Mouse (Mus musculus) kidney, adult 18-20 months (tissue): Measurements from ENCODE around the gene Cd44.

Experiments used
- DNase-seq: peaks from one replicate; pipeline ENCODE4 v3.0.0; 2021

Gene Cd44

GRCm38 (mm10) chr2:102900875-102901827, at the start of gene Cd44:
Gene Cd44, minus strand, starts transcription at chr2:102901665.
- peak; percentile 11 for DNase-seq

- no peak for DNase-seq
Measured at GRCm38 (mm10) chr2:102948481-102948857, 47.0 kb upstream of the Cd44 start.

DNA sequence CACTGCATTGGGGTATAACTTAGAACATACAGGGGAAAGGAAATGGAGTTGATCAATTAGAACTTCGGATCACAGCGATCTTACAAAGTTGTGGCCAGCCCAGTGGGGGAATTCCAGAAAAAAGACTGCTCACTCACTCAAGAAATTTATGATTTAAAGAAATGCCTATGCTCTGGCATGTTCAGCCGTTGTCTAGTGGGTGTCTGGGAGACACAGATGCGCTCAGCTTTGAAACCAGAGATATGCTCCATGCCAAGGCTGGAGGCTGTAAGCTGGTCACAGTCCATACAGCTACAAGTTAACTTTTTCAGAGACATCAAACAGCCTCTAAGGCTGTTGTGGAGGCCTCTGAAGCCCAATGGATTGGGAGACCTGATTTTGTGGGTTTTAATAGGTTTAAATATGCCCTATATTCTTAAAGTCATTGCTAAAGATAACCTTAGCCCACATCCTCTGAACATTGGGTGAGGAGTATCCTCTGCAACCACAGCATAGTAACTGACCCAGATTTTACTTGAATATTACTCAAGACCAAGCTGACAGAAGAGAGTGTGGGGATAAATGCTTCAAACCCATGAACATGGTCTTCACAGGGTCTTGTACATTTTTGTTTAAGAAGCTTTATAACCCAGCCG, 46.5 kb upstream of the Cd44 start:
- DNase-seq: no peak

DNA sequence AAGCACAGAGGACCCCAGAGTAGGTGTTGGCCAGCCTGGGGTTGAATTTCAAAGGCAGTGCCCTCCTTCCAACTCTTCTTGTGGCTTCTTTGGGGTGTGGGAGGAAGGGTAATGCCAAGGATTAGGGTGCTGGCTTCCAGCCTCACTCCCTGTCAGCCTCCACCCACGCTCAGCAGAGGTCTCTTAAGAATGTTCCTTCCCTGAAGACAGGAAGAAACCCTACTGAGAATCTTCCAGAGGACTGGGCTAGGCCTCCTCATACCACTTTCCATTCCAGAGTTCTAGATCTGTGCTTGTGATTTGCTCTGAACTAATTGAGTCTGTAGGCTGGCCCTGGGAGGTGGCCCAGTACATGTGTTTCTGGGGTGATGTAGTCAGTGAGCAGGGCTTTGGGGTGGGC, 43.6 kb upstream of the Cd44 start:
- DNase-seq: no peak

DNA sequence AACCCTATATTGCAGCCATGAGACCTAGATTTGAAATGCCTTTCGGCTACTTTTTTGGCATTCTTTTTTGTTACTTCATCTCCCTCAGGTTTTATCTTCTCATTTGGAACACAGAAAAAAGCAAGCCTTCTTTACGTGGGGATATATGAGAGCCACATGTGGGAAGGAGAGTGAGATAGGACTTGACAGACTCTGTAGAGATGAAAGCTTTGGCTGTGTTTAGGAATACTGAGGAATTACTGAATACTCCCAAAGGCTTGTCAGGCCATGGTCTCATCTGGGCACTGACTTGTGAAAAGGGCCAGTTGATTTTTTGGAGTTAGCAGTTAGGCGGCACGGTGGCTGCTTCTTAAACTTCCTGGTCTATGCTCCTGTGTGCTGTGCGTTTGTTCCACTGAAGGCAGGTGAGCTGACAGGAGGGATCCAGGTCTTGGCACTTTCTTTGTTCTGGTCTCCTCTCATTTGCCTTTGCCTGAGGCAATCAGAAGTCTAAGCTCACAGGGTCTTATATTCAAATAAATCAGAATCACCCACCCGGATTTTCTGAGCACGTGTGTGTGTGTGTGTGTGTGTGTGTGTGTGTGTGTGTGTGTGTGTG, 43.0 kb upstream of the Cd44 start:
- DNase-seq: no peak

DNA sequence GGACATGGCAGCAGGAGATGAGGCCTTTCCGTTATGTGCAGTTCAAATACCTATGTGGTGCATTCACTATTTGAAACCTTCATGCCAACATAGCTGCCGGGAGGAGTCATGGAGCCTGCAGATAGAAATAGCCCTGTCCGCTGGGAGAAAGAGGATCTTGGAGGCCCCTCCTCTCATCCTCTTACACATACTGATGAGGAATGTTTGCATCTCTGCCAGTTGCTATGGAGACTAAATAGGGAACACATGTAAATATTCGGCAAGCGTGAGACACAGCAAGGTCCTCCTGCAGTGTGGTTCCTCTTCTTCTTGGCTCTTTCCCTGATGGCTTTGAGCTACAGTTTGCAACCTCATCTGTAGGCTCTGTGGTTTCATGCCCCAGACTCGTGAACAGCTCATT, 42.5 kb upstream of the Cd44 start:
- DNase-seq: no peak

DNA sequence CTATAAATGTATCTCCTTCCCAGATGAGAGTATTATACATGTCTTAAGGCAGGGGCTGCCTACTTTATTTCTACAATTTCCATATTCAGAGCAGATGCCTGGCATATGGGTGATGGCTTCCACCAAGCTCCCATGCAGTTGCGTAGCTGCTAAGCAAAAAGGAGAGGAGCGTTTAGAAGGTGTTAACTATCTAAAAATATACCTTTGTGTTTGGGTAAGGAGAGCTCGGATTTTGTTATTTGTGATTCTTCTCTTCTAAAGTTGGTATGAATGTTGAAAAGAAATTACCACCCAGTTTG, 41.3 kb upstream of the Cd44 start:
- DNase-seq: no peak

DNA sequence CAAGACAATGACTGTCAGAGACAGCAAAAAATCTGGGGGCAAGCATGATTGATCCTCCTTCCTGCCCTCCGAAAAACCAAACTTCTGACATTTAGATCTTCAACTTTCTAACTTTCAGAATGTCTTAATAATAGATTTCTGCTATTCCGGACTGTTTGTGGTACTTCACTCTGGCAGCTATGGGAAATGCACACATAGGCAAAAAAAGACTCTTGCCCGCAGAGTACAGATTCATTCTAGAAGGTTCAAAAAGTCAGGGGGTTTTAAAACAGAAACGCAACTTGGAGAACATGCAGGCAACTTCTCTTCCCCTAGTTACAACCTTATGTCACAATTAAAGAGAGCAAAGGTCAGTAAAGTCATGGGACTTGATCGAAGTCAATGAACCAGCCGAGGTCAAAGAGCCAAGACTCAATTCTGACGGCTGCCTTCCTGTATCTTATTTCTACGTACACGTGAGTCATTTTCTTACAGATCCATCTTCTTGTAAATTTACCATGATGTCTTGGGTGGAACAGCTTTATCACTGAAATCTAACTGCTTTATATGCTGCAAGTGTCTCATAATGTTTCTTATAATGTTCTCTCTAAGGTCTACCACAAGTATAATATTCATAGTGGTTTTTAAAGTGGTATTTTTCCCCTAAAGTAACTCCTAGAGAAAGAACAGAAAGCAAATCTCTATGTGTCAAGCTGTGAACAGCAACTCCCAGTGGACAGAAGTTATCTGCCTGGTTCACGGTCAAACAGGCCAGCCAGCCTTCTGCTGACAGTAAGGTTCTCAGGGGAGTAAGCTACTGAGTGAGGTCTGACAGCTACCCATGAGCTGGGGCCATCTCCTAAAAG, 40.7 kb upstream of the Cd44 start:
- DNase-seq: no peak

DNA sequence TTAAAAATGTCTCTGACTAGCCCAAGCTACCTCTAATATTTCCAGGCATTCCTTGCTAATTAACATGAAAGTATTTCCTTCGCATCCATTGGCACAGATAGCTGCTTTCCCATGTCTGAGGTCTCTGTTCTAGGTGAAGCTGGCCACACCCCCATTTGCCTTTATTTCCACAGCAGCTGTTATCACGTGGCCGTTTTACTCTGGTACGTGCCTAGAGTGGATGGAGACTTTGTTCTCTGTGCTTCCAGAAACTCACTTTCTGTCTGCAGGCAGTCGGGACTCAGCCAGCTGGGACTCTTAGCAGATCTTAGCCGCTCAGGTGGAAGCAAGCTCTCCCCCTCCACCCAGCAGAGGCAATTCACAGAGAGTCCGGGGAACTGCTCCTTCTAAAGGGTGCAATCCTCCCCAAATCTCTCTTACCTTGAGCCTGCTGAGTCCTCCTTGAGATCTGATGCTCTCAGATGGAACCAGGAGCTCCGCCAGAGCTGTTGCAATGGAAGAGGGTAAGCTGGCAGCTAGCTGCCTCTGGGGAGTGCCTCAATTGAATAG, 39.4 kb upstream of the Cd44 start:
- DNase-seq: no peak

- no peak for DNase-seq
Measured at GRCm38 (mm10) chr2:102940158-102940557, 38.7 kb upstream of the Cd44 start.

GRCm38 (mm10) chr2:102936886-102937285, 35.4 kb upstream of the Cd44 start:
- DNase-seq: no peak

GRCm38 (mm10) chr2:102934834-102935233, 33.4 kb upstream of the Cd44 start:
- no peak for DNase-seq

- DNase-seq: no peak
Measured at GRCm38 (mm10) chr2:102933787-102934186, 32.3 kb upstream of the Cd44 start.

GRCm38 (mm10) chr2:102933142-102933541, 31.7 kb upstream of the Cd44 start:
- DNase-seq: no peak

DNA sequence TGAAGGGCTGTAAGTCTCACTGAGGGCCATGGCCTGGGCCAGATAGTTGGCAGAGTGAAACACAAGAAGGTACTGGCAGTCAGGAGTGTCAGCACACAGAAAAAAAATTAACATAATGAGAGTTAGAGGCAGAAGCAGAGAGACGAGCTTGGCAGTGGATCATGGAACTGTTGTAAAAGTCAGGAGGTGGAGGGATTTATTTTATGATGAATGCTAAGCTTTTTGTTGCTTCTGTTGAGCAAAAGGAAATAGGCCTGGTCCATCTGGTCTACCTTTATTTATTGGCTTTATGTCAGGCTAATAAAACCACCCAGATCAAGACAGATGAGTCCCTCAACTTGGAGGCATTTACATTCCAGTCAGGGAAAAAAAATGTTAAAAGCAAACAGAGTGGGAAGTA, 31.2 kb upstream of the Cd44 start:
- DNase-seq: no peak

DNA sequence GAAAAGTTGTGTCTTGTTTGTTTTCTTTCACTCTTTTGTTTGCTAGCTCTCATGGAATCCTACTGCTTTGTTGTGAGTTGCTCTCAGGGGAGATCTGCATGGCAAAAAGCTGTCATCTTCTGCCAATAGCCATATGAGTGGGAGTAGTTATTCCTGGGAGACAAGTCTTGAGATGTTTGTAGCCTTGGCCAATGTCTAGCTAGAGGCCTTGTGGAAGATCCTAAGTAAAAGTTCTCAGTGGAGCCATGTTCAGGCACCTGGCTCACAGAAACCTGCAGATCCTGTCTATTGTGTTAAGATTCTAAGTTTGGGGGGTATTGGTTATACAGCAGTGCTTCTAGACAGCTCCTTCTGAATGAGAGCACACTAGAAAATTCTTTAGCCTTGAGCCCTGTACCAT, 26.7 kb upstream of the Cd44 start:
- no peak for DNase-seq

DNA sequence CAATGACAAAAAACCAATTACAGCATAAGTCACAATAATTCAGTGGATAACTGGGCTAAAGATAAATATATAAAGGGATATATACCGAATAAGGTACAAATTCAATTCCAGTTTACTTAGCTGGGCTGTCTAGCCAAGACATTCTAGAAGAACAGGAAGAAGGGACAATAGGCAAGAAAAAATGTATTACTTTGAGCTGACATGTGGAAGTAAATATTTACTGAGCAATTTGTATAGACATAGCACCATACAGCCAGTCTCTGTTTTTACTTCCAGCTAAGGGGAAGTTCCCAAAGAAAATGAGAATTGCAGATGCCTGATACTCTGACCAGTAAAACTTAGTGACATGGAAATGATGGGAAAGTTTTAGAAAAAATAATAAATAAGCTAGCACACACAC, 23.0 kb upstream of the Cd44 start:
- DNase-seq: no peak

DNA sequence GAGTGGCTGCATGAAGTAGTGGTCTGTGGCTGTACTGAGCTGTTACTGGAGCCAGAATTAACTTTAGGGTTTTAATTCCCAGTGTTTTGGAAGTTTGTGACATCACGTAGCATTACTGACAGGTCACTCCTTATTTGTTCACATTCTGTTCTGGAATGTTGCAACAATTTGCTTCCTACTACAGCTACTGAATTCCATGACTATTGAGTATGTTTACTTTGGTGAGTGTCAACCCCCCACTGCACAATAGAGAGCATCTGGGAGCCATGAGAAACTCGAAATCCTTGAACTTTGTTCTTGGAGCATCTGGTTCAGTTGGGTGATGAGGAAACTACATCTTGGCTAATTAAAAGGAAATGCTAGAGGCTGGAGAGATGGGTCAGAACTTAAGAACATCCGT, 22.2 kb upstream of the Cd44 start:
- no peak for DNase-seq

DNA sequence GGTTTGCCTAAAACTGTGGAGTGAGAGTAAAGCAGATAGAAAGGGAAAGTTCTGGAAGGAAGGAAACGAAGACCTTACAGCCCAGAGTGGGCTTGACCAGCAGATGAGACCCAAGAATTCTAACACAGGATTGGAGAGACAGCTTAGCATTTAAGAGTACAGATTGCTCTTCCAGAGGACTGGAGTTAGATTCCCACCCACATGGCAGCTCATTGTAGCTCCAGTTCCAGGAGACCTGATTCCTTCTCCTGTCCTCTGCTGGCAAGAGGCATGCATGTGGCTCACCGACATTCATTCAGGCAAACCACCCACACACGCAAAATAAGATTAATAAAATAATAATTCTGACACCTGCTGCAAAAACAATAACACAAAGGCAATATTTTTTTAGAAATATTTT, 20.6 kb upstream of the Cd44 start:
- no peak for DNase-seq

DNA sequence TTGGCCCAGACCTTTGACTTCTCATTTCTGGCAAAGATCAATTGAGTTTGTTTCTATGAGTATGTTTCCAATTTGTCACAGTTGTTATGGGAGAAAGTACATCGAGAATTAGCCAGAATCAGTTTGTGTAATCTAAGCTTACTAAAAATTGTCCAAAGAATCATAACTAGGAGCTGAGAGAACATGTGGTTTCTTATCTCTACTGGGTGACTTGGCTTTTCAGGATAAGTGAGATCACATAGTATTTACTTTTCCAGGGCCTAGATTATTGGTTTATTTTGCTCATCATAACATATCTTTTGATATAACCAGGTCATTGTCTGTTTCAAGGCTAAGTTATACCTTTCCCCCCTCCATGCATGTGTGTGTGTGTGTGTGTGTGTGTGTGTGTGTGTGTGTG, 16.8 kb upstream of the Cd44 start:
- no peak for DNase-seq

DNA sequence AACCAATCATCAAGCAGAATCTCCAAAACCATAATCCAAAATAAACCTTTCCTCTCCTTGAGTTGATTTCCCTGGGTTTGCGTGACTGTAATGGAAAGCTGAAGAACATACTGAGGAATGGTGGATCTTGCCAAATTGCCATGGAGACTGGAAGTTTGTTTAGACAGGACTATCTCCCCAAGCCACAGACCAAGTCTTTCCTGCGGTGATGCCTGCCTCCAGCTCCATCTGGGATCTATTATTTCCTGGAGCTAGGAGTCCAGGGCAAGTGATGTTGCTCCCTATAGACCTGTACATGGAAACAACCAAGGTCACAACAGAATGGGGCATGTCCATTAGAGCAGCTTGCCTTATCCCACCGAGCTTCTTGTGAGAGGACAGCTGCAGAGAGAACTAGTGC, 15.1 kb upstream of the Cd44 start:
- DNase-seq: no peak

GRCm38 (mm10) chr2:102914675-102915074, 13.2 kb upstream of the Cd44 start:
- no peak for DNase-seq
